Mouse (Mus musculus) testis, adult 2 months (tissue): ENCODE results near the gene Ntn5.

Source experiments
- CTCF ChIP-seq: fragments of 200-500 bp; IDR thresholded peaks from 2 replicates; pipeline ENCODE4 v1.5.1; 2012; ENCODE audit warnings: low read depth, mild to moderate bottlenecking, inconsistent platforms, low read length, moderate library complexity; ENCODE audit not compliant: control insufficient read depth, insufficient read depth, insufficient replicate concordance
- POLR2A ChIP-seq: fragments of 200-500 bp; IDR thresholded peaks from 2 replicates; pipeline ENCODE4 v1.6.1; 2012; ENCODE audit warnings: low read depth, mild to moderate bottlenecking, inconsistent platforms, low read length, moderate library complexity; ENCODE audit not compliant: control insufficient read depth

DNA sequence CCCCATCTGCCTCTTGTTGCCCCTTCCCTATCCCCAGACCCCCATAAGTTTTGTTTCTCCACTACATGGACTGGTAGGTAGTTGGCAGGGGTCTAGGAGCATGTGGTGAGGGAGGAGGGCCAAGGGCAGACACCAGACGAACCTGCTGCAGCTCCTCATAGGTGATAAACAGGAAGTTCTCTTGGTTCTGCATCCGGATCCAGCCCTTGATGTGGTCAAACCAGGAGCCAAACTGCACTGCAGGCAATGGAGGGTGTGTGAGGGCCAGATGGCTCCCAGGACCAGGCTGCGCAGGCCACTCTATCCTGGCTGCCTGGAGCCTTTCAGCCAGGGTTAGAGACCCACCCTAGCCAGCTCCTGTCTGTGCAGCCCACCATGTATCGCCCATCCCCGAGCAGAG, 49.7 kb downstream of the Ntn5 start:
- TF ChIP-seq CTCF (no peak), POLR2A (no peak)
